Mouse (Mus musculus): ENCODE measurements around the gene Gsta4.
"Not testable (repeated sequence)": the region's sequence is repeated elsewhere in the genome, so short reads cannot be mapped to it uniquely, and the experiment has no call there.

Gsta4 gene

GRCm38 (mm10) chr9:78182474-78182873, at the start of gene Gsta4:
Gene Gsta4, plus strand, starts transcription at chr9:78182774.
- not testable (repeated sequence) for DNase-seq (ENCODE audit: low spot score)

- DNase-seq (ENCODE audit: low spot score) = no peak
Observed at GRCm38 (mm10) chr9:78135658-78136057, 46.9 kb upstream of the Gsta4 start.

GRCm38 (mm10) chr9:78138044-78138676, 44.4 kb upstream of the Gsta4 start:
- DNase-seq (ENCODE audit: low spot score) = no peak

- DNase-seq (ENCODE audit: low spot score) = no peak
Observed at GRCm38 (mm10) chr9:78139463-78139862, 43.1 kb upstream of the Gsta4 start.

- no peak for DNase-seq (ENCODE audit: low spot score)
Observed at GRCm38 (mm10) chr9:78146099-78146498, 36.5 kb upstream of the Gsta4 start.

GRCm38 (mm10) chr9:78146627-78147026, 35.9 kb upstream of the Gsta4 start:
- DNase-seq (ENCODE audit: low spot score) = no peak

GRCm38 (mm10) chr9:78148149-78148548, 34.4 kb upstream of the Gsta4 start:
- DNase-seq (ENCODE audit: low spot score) = no peak

GRCm38 (mm10) chr9:78149770-78150169, 32.8 kb upstream of the Gsta4 start:
- not testable (repeated sequence) for DNase-seq (ENCODE audit: low spot score)

GRCm38 (mm10) chr9:78154211-78154977, 28.2 kb upstream of the Gsta4 start:
- no peak for DNase-seq (ENCODE audit: low spot score)

GRCm38 (mm10) chr9:78157221-78157620, 25.4 kb upstream of the Gsta4 start:
- no peak for DNase-seq (ENCODE audit: low spot score)

GRCm38 (mm10) chr9:78163291-78163690, 19.3 kb upstream of the Gsta4 start:
- no peak for DNase-seq (ENCODE audit: low spot score)

- no peak for DNase-seq (ENCODE audit: low spot score)
Observed at GRCm38 (mm10) chr9:78164741-78165140, 17.8 kb upstream of the Gsta4 start.

- DNase-seq (ENCODE audit: low spot score) = no peak
Observed at GRCm38 (mm10) chr9:78165454-78165853, 17.1 kb upstream of the Gsta4 start.

- peak; percentile 45 for DNase-seq (ENCODE audit: low spot score)
Observed at GRCm38 (mm10) chr9:78166694-78167452, 15.7 kb upstream of the Gsta4 start.

- no peak for DNase-seq (ENCODE audit: low spot score)
Observed at GRCm38 (mm10) chr9:78167453-78167969, 15.1 kb upstream of the Gsta4 start.

- no peak for DNase-seq (ENCODE audit: low spot score)
Observed at GRCm38 (mm10) chr9:78168864-78169263, 13.7 kb upstream of the Gsta4 start.

GRCm38 (mm10) chr9:78174016-78174415, 8.6 kb upstream of the Gsta4 start:
- DNase-seq (ENCODE audit: low spot score) = no peak

- not testable (repeated sequence) for DNase-seq (ENCODE audit: low spot score)
Observed at GRCm38 (mm10) chr9:78174925-78175276, 7.7 kb upstream of the Gsta4 start.

GRCm38 (mm10) chr9:78175277-78176200, 7.0 kb upstream of the Gsta4 start:
- DNase-seq (ENCODE audit: low spot score) = peak; percentile 95

- peak; percentile 81 for DNase-seq (ENCODE audit: low spot score)
Observed at GRCm38 (mm10) chr9:78176201-78176727, 6.3 kb upstream of the Gsta4 start.

- no peak for DNase-seq (ENCODE audit: low spot score)
Observed at GRCm38 (mm10) chr9:78176831-78177230, 5.7 kb upstream of the Gsta4 start.
